Mouse (Mus musculus): ENCODE results near the gene Pi4kb.
A peak's percentile ranks its signal among the peaks of the same experiment; 100 is the strongest.

The Pi4kb gene

DNA sequence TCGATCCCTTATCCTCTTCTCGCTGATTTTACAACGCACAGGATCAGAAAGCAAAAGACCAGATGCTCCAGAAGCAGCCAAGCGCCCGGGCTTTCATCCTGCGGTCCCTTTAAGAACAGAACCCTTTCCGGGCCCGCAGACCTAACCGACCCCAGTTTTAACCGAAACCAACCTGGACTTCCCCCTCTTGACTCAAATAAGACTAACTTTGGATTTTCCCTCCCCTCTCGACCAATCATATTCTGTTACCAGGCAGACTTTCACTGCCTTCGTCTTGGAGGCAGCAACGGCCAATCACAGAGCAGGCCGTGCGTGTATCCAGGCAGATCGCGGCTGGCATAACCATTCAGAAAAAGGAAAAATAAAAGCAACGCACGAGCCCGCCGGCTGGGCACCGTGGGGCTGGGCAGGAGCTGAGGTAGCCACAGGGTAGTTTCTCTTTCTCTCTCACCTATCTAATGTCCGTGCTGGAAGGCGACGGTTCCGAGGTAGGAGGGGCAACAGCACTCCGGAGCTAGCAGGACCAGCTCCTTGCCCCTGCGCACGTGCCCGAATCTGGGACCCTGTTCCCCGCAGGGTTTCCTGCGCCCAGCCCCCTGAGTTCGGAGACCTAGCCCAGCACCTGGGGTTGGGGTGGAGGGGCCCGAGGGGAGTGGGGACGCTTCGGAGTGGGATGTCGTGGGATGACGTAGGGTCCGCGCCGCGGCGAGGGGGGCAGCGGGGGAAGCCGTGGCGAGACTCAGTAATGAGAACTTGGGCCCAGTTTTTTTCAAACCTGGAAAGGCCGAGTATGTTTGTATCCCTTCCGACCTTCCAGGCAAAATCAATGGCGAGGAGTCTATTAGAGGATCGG, 20.5 kb upstream of the Pi4kb start, which contains the start of gene Rfx5:
TSS of gene Rfx5 (plus strand) at position 312 of the 853 bp plus-strand sequence.
- peak; percentile 99 for DNase-seq (ENCODE audit: low spot score)

DNA sequence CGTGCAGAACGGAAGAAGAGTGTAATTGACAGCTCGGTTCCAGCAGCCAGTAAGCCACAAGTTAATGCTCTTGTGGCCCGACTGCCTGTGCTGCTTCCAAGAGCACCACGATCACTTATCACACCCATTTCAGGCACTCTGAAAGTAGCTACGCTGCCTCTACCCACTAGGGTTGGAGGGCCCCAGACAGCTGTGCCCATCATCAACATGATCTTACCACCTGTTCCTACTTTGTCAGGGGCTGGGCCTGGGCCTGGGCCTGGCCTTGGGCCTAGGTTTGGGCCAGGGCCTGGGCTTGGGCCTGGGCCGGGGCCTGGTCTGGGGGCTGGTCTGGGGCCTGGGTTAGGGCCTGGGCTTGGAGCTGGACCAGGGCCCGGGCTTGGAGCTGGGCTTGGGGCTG, 16.2 kb upstream of the Pi4kb start:
- DNase-seq (ENCODE audit: low spot score): no peak

DNA sequence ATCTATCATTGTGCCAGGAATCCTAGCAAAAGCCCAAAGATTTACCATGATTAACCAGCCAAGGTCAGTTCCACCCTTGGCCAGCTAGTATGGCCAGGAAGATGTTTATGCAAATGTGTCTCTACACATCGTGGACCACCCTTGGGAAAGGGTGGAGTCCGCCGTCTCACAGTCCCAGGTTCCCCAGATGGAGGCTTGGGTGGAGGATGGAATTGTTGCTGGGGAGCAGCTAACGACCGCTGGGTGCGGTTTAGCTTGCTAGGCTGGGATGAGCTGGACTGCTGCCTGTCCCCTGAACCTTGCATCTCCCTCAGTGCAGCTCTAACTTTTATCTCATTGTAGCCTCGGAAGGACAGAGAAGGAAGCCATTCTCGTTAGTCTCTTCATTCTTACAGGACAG, 14.7 kb upstream of the Pi4kb start:
- no peak for DNase-seq (ENCODE audit: low spot score)

DNA sequence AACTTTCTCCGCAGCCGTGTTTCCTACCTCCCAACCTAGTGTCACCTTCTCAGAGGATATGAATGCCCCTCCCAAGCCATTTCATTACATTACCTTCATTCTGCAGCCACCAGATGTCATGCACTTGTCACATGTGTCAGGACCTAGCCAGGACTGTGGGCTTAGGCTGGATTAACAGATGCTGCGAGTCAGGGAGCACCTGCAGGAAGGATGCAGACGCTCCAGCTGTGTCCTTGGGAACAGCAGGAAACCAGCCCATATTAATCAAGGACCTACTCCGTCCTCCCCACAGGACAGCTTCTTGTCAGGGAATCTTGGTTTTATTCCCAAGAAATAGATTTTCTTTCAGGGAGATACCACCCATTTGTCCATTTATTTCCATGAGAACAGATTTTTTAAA, 14.2 kb upstream of the Pi4kb start:
- DNase-seq (ENCODE audit: low spot score): no peak

DNA sequence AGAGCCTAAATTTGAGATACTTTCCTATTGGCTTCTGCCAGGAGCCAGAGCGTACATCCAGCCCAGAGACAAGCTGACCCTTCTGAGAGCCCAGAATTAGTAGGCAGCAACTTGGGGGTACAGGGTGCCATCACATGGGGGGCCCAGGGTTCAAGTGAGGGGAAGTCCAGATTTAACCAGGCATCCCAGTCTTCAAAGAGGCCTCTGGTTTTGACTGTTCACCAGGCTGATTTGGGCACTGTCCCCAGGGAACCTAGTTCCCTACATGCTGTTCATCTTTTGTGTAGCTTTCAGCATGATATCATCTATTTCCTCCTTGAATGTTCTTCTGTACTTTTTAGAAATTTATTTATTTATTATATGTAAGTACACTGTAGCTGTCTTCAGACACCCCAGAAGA, 9.5 kb upstream of the Pi4kb start:
- DNase-seq (ENCODE audit: low spot score): no peak

DNA sequence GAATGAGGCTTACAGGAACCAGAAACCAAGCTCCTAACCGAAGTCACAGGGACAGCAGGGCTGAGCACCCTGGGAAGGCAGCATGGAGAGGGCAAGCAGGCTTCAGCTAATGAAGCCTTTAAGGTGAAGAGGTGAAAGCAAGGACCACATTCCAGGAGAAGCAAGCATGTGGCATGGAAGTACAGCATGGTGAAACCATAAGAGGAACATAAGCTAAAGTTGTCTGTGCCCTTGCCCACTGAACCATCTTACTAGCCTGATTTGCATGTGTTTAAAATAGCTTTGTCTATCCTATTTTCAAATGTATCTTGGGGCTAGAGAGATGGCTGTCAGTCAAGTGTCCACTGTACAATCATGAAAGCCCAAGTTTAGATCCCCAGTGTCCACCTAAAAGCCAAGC, 8.7 kb upstream of the Pi4kb start:
- DNase-seq (ENCODE audit: low spot score): no peak

DNA sequence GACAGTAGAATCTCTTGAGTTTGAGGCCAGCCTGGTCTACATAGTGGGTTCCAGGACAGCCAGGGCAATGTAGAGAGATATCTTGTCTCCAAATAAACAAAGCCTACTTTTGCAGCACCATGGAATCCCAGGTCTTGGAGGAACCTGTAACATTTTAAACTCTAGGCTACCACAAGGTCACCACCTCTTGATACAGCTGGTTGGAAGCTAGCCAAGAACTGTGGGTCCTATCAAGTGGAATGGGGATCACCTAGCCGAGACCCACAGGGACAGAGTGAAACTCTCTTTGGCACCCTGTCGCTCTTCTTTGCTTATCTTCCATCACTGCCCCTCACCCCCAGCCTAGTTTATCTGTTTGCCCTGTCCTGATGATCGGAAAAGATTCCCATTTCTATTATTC, 2.0 kb upstream of the Pi4kb start:
- DNase-seq (ENCODE audit: low spot score): no peak

DNA sequence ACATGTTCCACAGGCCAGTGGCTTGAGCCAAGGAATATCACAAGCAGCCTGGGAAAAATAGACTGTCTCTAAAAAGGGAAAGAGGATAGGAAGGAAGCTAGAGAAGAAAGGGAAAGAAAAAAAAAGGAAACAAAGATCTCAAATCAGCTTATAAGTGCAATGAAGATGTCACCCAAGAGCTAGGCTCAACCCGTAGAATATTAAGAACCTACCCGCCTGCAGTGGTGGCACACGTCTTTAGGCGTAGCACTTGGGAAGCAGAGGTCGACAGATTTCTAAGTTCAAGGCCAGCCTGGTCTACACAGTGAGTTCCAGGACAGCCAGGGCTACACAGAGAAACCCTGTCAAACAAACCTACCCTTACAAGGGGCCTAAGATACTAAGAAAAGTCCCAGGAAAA, 911 bp upstream of the Pi4kb start:
- no peak for DNase-seq (ENCODE audit: low spot score)

DNA sequence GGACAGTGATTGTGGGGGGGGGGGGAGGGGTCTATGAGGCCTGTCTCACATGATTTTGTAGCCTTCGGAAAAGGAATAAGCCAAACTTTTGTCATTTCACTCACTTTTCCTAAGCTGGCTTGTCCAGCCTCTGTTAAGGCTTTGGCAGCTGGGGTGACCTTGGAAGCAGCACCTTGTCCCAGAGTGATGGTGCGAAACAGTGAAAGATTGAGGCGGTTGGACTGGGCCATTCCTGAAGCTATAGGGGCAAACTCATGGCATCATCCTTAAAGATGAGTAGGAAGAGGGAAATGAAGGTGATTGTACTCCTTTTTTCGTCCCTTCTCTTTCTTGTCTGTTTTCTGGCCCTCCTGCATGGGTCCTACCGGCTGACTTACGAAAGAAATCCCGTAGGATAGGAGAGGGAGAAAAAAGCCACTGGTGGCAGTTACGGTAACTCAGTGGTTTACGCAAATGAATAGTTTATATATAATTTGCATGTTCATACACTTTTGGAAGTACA, 454 bp upstream of the Pi4kb start:
- DNase-seq (ENCODE audit: low spot score): no peak

DNA sequence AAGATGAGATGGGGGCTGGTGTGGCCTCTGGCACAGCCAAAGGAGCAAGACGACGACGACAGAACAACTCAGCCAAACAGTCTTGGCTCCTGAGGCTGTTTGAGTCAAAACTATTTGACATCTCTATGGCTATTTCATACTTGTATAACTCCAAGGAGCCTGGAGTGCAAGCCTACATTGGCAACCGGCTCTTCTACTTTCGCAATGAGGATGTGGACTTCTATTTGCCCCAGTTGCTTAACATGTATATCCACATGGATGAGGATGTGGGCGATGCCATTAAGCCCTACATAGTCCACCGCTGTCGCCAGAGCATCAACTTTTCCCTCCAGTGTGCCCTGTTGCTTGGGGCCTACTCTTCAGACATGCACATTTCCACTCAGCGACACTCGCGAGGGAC, 9.8 kb downstream of the Pi4kb start:
- DNase-seq (ENCODE audit: low spot score): peak; percentile 67

DNA sequence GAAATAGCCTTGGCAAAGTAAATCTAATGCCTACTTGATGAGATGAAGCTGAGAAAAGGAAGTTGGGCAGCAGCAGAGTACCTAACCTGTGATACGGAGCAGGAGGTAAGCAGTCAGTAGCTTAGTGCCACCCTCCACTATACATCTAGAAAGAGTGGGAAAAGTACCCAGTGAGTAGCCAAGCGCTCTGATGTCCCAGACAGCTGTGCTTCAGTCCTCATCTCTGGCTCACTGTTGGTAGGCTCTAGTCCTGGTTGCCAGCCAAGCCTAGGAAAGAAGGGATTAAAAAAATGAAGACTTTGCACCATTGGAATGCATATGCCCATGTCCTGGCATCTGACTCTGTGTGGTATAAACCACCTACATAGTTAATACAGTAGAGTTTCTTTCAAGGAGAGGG, 11.0 kb downstream of the Pi4kb start:
- no peak for DNase-seq (ENCODE audit: low spot score)

DNA sequence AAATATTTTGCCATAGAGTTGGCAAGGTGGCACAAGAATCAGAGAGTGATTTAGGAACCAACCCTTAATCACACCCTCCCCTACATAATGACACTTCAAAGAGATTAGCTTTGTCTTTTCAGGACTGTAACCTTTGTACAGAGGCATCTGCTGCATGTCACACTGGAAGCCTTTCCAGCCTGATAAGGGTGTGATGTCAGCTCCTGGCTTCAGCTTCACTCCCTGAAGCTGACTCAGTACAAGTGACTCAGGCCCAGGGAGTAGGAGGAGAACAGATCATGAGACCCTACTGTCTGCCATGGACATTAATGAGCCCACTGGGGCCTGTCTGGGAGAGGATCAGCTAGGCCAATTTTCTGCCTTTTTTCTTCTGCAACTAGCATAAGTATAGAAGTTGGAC, 13.0 kb downstream of the Pi4kb start:
- peak; percentile 47 for DNase-seq (ENCODE audit: low spot score)

DNA sequence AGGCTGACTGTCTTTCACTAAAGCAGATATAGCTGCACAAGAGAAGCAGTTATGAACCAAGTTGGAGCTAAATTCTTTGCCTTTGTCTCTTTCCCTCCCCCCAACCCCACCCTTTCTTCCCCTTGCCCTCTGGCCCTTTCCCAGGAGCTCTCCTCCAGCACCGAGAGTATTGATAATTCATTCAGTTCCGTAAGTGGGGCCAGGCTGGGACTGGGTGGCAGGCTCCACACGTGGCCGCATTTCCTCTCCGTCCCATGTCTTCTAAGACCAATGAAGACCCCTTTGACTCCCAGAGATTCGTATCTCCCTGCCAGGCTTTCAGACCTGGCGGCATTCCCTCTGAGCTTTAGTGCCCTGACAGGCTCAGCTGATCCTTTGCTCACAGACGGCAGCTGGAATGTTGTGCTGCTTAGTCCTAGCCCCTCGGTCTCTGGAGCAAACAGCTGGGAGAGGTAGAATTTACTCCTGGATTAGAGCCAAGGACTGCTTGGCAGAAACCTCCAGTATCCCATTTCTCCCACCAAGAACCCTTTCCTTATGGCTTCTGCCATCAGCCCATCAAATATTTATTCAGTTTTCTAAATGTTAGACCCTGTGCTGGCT, 14.7 kb downstream of the Pi4kb start:
- DNase-seq (ENCODE audit: low spot score): no peak

DNA sequence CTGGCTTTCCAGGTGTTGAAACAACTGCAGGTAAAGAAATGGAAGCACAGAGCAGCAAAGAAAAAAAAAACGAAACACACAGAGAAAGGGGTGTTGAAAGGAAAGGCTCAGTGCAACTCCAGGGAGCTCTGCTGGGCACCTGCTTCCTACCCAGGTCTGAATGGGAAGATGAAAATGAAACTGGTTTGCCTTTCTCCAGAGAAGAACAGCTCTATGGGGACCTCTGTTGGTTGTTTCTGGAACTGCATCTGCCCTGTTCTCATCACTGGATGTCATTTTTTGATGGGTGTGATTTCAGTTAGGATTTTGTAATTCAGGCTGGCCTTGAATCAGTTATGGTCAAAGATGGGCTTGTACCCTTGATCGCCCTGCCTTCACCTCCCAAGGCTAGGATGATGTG, 22.4 kb downstream of the Pi4kb start:
- peak; percentile 85 for DNase-seq (ENCODE audit: low spot score)

DNA sequence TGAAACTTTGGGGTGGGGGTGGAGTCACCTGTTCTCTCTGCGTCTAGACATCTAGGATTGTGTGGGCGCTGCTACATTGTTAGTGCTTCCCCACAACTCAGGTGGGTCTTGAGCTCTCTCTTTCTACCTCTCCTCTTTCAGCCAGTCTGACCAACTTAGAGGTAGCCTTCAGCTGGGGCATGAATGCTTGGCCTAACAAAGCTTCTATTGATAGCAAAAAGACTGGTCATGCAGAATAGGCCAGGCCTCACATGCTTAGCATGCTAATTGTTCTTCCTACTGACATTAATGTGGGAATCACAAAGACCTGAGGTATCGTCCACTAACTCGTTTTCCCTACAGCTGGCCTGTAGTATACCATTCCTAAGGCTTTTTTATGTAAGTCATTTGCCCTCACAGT, 28.0 kb downstream of the Pi4kb start:
- DNase-seq (ENCODE audit: low spot score): no peak

DNA sequence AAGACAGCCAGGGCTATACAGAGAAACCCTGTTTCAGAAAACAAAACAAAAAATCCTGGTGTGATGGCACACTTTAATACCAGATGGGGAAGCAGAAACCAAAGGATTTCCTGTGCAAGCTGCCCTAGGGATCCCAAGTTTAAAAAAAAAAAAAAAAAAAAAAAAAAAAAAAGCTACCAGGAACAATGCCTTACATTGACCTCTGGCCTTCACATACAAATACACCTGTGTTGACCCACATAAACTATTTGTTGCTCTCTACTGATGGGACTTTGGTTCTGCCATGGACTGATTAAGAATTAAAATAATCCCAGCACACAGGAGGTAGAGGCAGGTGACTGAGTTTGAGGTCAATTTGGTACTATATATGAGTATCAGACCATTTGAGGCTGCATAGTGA, 28.7 kb downstream of the Pi4kb start:
- DNase-seq (ENCODE audit: low spot score): no peak

DNA sequence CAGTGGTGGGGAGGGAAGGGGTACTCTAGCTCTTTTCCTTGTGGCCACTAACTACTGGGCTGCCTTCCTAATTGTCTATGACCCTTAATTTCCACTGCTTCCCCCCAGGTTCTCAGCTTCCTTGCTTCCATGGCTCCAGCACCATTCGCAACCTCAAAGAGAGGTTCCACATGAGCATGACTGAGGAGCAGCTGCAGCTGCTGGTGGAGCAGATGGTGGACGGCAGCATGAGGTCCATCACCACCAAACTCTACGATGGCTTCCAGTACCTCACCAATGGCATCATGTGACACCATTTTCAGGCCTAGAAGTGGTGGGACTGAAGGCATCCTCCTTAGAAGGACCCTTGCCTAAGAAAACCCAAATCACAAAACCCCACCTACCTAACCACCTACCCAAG, 31.1 kb downstream of the Pi4kb start:
- no peak for DNase-seq (ENCODE audit: low spot score)

DNA sequence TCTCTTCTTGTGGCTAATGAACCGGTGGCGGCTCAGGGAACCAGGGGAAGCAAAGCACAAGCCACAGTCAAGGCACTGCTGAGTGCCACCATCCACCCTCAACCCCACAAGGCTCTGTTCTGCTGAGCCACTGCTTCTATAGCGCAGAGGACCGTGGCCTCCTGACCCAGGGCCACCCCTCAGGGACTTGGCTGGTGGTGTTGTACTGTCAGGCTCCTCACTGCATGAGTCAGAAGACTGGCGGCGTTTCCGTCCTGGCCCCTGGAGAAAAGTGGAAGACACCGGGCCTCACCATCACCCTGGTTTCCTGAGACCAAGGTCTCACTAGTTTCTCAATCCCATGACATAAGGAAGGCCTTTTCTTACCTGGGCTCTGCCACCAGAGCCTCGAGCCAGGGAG, 33.2 kb downstream of the Pi4kb start:
- no peak for DNase-seq (ENCODE audit: low spot score)

DNA sequence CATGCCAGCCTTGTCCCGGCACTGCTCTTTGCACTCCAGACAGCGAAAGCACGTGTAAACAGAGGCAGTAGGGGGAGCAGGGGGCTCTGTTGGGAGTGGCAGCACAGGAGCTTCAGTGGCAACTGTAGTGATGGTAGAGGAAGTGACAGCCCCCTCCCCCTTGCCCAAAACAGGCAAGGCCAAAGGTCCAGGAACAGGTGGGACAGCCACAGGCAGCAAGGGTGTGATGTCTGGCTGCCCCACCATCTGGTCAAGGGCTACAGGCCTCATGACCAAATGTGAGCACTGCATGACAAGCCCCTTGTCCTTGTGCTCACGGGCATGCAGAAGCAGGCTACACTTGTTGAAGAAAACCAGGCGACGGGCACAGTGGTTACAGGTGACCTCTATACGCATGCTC, 35.9 kb downstream of the Pi4kb start:
- no peak for DNase-seq (ENCODE audit: low spot score)

DNA sequence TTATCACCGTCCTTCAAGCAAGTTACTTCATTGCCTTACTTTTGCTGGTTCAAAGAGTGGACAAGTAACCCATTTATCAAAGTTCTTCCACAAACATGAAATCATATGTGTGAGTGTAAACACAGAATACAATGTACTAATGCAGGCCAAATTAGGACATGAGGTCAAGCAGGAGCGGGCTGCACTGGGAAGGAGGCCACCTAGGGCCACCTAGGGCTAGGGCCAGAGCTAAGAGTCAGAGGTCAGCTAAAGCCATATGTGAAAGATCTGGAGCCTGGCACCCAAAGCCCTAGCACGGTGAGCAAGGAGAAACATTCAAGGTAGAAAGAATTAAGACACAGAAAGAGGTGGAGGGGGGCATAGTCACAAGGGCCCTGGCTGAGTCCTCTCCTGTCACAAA, 38.5 kb downstream of the Pi4kb start:
- no peak for DNase-seq (ENCODE audit: low spot score)

DNA sequence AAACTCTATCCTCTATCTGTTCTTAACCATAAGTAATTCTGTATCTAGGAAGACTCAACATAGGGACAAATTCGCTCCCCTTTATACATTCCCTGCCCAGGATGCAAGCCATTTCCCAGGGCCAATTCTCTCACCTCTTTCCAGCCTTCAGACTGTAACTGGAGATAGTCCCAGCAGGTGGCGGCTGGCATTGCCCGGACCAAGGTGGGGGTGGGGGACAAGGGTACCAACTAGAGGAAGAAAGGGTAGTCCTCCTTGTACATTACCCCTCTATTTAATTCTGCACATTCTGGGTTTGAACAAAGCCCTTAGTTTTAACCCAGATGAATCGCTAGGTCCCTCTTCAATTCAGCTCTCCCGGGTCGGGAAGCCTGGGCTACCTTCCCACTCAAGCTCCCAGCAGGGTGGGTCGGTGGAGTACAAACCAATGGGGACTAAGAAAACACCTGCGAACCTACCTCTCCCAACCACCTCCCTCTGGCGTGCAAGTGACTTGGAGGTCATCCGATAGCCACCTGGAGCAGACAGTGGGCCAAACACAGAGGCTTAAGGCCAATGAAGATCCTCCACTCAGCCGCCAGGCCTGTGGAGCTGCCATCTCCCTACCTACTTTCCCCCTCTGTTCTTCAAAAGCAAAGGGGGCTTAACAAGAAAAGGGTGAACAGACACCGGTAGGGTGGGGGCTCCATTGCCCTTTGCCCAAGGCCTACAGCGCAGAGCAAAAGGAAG, 39.3 kb downstream of the Pi4kb start:
- DNase-seq (ENCODE audit: low spot score): peak; percentile 7

DNA sequence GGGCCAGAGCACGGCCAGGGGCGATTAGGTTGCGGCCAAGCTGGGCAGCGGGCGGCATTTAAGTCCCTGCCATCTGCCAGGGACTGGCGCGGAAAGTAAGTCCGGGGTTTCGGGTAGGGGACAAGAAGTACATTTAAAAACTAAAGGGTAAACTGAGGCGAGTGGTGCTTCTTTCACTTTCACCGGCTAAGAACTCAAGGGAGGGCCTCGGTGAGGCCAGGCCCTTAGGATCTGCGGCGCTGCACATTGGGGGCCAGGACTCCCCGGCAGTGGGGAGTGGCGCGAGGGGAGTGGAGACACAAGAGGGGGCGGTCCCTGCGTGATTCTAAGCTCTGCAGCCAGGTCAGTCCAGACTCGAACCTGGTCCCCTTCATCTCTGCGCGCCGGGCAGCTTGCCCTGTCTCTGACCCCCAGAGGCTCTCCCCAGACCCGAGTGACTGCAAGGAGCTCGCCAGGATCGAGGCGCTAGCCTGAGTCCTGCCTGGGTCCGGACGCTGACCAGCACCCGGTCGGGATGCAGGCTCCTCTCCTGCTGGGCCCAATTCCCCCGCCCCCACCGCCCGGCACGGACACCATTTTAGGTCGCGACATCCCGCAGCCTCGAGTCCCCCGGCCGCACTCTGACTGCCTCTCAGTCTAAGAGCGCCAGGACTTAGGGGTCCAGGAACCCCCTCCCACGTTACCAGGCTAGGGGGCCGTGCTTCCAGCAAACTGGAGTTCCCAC, 40.1 kb downstream of the Pi4kb start:
- peak; percentile 46 for DNase-seq (ENCODE audit: low spot score)

Measured in lung, postnatal 25 days (tissue).